Mouse (Mus musculus): Measurements from ENCODE around the gene Prok2. TPM values are rescaled to one million over a fixed set of nuclear protein-coding genes. Genes with fewer than 3 reads are reported as not detected.

Gene Prok2
- polyA plus RNA-seq, 1 experiment from 2014 or later: 0.36 TPM

GRCm38 (mm10) chr6:99729853-99730252, 3.7 kb upstream of the Prok2 start:
- H3K4me2 ChIP-seq: no peak overlapping the region
- H3K9me3 ChIP-seq: no peaks in the 10 kb centered on the region
- no peaks in the 10 kb centered on the region for H3K36me3 ChIP-seq
- no peak overlapping the region for H3K9ac ChIP-seq
- H3K4me3 ChIP-seq: no peak overlapping the region
- peaks cover 15% of the 10 kb centered on the region for H3K4me1 ChIP-seq (replicated peaks)
- 89% methylated on average over 4 of the region's 4 CpGs for WGBS
- H3K27me3 ChIP-seq: peaks cover 43% of the 10 kb centered on the region
- no peak overlapping the region for H3K27ac ChIP-seq (replicated peaks)
- no peak for ATAC-seq (ENCODE audit: low FRiP score, low read depth)

DNA sequence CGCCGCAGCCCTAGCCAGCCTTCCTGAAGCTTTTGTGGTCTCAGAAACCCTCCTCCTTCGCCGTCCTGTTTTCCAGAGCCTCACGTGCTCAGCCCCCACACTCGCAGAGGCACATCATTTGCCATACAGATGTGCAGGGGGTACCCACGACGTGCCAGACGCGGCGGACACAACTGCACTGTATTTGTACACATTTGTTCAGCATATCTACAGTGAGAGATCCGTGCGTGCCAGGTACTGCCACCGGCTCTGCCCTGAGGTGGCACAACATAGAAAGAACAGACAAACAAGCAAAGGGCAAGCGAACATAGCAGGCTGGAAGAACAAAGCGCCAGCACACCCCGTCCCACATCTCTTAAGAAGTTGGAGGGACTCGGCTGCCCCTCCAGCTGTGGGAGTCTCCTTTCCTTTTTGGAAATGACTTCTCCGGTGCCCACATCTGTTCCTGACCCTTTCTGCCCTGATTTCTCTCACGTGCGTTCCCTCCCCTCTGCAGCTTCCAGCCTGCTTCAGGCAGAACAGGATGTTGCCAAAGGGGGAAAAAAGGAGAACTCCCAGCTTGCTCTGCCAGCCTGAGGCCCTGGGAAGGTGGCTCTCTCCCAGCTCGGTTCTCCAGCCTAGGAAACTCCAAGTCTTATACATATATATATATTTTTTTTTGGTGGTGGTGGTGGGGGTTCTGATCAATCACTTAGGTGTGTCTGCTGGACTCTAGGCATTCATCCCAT, 548 bp upstream of the Prok2 start:
- H3K9me3 ChIP-seq: no peaks in the 10 kb centered on the region
- peak overlapping the region; percentile 97 for H3K4me2 ChIP-seq
- H3K9ac ChIP-seq: peak overlapping the region; percentile 44
- H3K27me3 ChIP-seq: peaks cover 54% of the 10 kb centered on the region
- 3% methylated on average over 22 of the region's 22 CpGs for WGBS
- no peaks in the 10 kb centered on the region for H3K36me3 ChIP-seq
- H3K4me1 ChIP-seq (replicated peaks): peaks cover 15% of the 10 kb centered on the region
- H3K4me3 ChIP-seq: peak overlapping the region; percentile 45
- no peak overlapping the region for H3K27ac ChIP-seq (replicated peaks)
- ATAC-seq (ENCODE audit: low FRiP score, low read depth): peak; percentile 27; the same call in 1 of the 2 replicates

GRCm38 (mm10) chr6:99722390-99722789, 3.8 kb downstream of the Prok2 start:
- Histone ChIP-seq H3K4me1 (replicated peaks) (peaks cover 15% of the 10 kb centered on the region), H3K4me2 (no peak overlapping the region), H3K9ac (no peak overlapping the region), H3K9me3 (no peaks in the 10 kb centered on the region), H3K36me3 (no peaks in the 10 kb centered on the region), H3K27me3 (peaks cover 40% of the 10 kb centered on the region), H3K27ac (replicated peaks) (no peak overlapping the region), H3K4me3 (no peak overlapping the region)
- 87% methylated on average over 9 of the region's 9 CpGs for WGBS
- ATAC-seq (ENCODE audit: low FRiP score, low read depth): no peak

GRCm38 (mm10) chr6:99721032-99721431, 5.2 kb downstream of the Prok2 start:
- Histone ChIP-seq H3K27me3 (peaks cover 31% of the 10 kb centered on the region), H3K4me2 (no peak overlapping the region), H3K9me3 (no peaks in the 10 kb centered on the region), H3K4me1 (replicated peaks) (peaks cover 5% of the 10 kb centered on the region), H3K4me3 (no peak overlapping the region), H3K36me3 (no peaks in the 10 kb centered on the region), H3K9ac (no peak overlapping the region), H3K27ac (replicated peaks) (no peak overlapping the region)
- WGBS: 87% methylated on average over 9 of the region's 9 CpGs
- ATAC-seq (ENCODE audit: low FRiP score, low read depth): no peak

- no peak overlapping the region for H3K4me3 ChIP-seq
- no peak overlapping the region for H3K27ac ChIP-seq (replicated peaks)
- H3K9ac ChIP-seq: no peak overlapping the region
- H3K4me1 ChIP-seq (replicated peaks): no peaks in the 10 kb centered on the region
- WGBS: 74% methylated on average over 5 of the region's 6 CpGs
- no peaks in the 10 kb centered on the region for H3K36me3 ChIP-seq
- peaks cover 11% of the 10 kb centered on the region; the same call in 1 of the 2 replicates for H3K27me3 ChIP-seq
- no peak for ATAC-seq (ENCODE audit: low FRiP score, low read depth)
- H3K4me2 ChIP-seq: no peak overlapping the region
- no peaks in the 10 kb centered on the region for H3K9me3 ChIP-seq
Observed at GRCm38 (mm10) chr6:99715913-99716312, 10.3 kb downstream of the Prok2 start.

- no peak for ATAC-seq (ENCODE audit: low FRiP score, low read depth)
- no peaks in the 10 kb centered on the region for H3K36me3 ChIP-seq
- no peaks in the 10 kb centered on the region for H3K9me3 ChIP-seq
- H3K9ac ChIP-seq: no peak overlapping the region
- no peak overlapping the region for H3K4me3 ChIP-seq
- 65% methylated on average over 6 of the region's 6 CpGs for WGBS
- no peaks in the 10 kb centered on the region for H3K4me1 ChIP-seq (replicated peaks)
- no peak overlapping the region for H3K4me2 ChIP-seq
- H3K27me3 ChIP-seq: peaks cover 8% of the 10 kb centered on the region; the same call in 1 of the 2 replicates
- H3K27ac ChIP-seq (replicated peaks): no peak overlapping the region
Observed at GRCm38 (mm10) chr6:99715191-99715590, 11.0 kb downstream of the Prok2 start.

GRCm38 (mm10) chr6:99713256-99713655, 12.9 kb downstream of the Prok2 start:
- no peak overlapping the region for H3K4me2 ChIP-seq
- H3K4me3 ChIP-seq: no peak overlapping the region
- no peaks in the 10 kb centered on the region for H3K4me1 ChIP-seq (replicated peaks)
- peaks cover 8% of the 10 kb centered on the region; the same call in 1 of the 2 replicates for H3K27me3 ChIP-seq
- no peaks in the 10 kb centered on the region for H3K36me3 ChIP-seq
- H3K27ac ChIP-seq (replicated peaks): no peak overlapping the region
- H3K9me3 ChIP-seq: no peaks in the 10 kb centered on the region
- H3K9ac ChIP-seq: no peak overlapping the region
- no peak for ATAC-seq (ENCODE audit: low FRiP score, low read depth)
- 85% methylated on average over 5 of the region's 5 CpGs for WGBS

DNA sequence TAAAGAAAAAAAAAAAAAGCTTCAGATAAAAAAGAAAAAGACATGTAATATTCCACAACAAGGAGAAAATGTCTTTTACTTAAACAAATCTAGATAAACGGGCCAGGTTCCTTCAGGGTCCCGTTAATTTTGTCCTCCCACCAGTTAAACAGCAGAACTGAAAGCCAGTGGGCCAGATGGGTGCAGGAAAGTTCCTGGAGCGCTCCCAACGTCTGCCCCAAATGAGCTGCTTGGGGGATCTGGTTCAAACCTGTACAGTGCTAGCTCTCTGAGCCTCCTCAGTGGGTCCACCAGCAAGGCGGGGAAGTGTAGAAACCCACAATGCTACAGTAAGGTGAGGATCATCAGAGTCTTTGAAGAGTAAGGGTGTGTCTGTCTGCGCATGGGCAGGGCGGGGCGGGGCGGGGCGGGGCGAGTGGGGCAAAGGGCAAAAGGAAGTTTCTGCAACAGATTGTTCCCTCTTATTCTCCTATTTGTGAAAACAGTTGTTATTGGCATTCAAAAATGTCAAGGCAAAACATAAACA, 14.6 kb downstream of the Prok2 start:
- H3K9ac ChIP-seq: no peak overlapping the region
- no peaks in the 10 kb centered on the region for H3K4me1 ChIP-seq (replicated peaks)
- 69% methylated on average over 11 of the region's 11 CpGs for WGBS
- no peak overlapping the region for H3K4me3 ChIP-seq
- H3K27me3 ChIP-seq: peaks cover 6% of the 10 kb centered on the region; the same call in 1 of the 2 replicates
- H3K27ac ChIP-seq (replicated peaks): no peak overlapping the region
- H3K4me2 ChIP-seq: no peak overlapping the region
- no peaks in the 10 kb centered on the region for H3K36me3 ChIP-seq
- no peaks in the 10 kb centered on the region for H3K9me3 ChIP-seq
- no peak for ATAC-seq (ENCODE audit: low FRiP score, low read depth)

DNA sequence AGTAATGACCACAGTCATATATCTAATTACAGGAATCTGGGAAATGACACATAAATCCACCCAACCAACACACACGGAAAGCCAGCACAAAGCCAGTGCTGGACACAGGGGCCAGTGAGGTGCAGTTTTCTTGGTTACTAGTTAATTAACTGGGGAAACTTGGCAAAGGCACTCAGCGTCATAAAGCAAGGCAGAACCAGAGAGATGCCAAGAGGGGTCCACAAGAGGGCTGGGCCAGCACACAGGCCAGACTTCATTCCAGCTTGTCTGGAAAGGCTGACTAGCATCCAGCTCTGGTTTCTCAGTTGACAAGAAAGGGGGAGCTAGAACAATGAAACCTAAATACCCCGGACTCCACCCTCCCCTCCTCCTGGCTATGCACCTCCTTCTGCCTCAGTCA, 25.7 kb downstream of the Prok2 start:
- Histone ChIP-seq H3K4me3 (no peak overlapping the region), H3K4me2 (no peak overlapping the region), H3K27me3 (no peaks in the 10 kb centered on the region), H3K27ac (replicated peaks) (no peak overlapping the region), H3K4me1 (replicated peaks) (peaks cover 4% of the 10 kb centered on the region; the same call in 1 of the 2 replicates), H3K9me3 (no peaks in the 10 kb centered on the region), H3K9ac (no peak overlapping the region), H3K36me3 (no peaks in the 10 kb centered on the region)
- 0 out of 2 replicates have a peak, but pooled peaks have one; percentile 30 for ATAC-seq (ENCODE audit: low FRiP score, low read depth)
- WGBS: 56% methylated on average over 3 of the region's 3 CpGs

GRCm38 (mm10) chr6:99692916-99693841, 33.0 kb downstream of the Prok2 start:
- H3K4me1 ChIP-seq (replicated peaks): peaks cover 33% of the 10 kb centered on the region
- WGBS: under 1% methylated on average over 107 of the region's 110 CpGs
- H3K27ac ChIP-seq (replicated peaks): peak overlapping the region; percentile 91
- H3K36me3 ChIP-seq: no peaks in the 10 kb centered on the region
- no peaks in the 10 kb centered on the region for H3K9me3 ChIP-seq
- peak overlapping the region; percentile 63 for H3K4me3 ChIP-seq
- H3K27me3 ChIP-seq: no peaks in the 10 kb centered on the region
- peak overlapping the region; percentile 80 for H3K4me2 ChIP-seq
- ATAC-seq (ENCODE audit: low FRiP score, low read depth): no peak; the same call in none of the 2 replicates
- peak overlapping the region; percentile 81 for H3K9ac ChIP-seq

GRCm38 (mm10) chr6:99692206-99692915, 33.8 kb downstream of the Prok2 start, which contains the start of gene Gpr27:
Gene Gpr27 (plus strand): TSS chr6:99692679.
- peak within 1 kb of the TSS; percentile 80 for H3K4me2 ChIP-seq
- H3K4me1 ChIP-seq (replicated peaks): peaks cover 33% of the 10 kb centered on the region
- under 1% methylated on average over 59 of the region's 112 CpGs for WGBS
- ATAC-seq (ENCODE audit: low FRiP score, low read depth): peak; percentile 83
- no peaks in the 10 kb centered on the region for H3K36me3 ChIP-seq
- peak within 1 kb of the TSS; percentile 91 for H3K27ac ChIP-seq (replicated peaks)
- peak within 1 kb of the TSS; percentile 63 for H3K4me3 ChIP-seq
- H3K9ac ChIP-seq: peak within 1 kb of the TSS; percentile 81
- H3K9me3 ChIP-seq: no peaks in the 10 kb centered on the region
- no peaks in the 10 kb centered on the region for H3K27me3 ChIP-seq
